Mouse (Mus musculus) neural tube, embryonic 11.5 days (tissue): ENCODE results near the gene Tmem270. TPM values are rescaled to one million over a fixed set of nuclear protein-coding genes. Genes with fewer than 3 reads are reported as not detected.
A peak's percentile ranks its signal among the peaks of the same experiment; 100 is the strongest.

Experiments
- ATAC-seq: fragments of 200-750 bp; cut with Nextera tagmentation; 2 replicates; pipeline ENCODE4 v1.8.0; 2017; ENCODE audit warnings: moderate number of reproducible peaks, mild to moderate bottlenecking, moderate TSS enrichment, moderate library complexity; ENCODE audit not compliant: insufficient read depth, low FRiP score, low TSS enrichment
- DNase-seq: peaks from one replicate; pipeline ENCODE4 v3.0.0-alpha.2; 2015; ENCODE audit warnings: low spot score
- H3K27ac ChIP-seq: fragments of 300-500 bp; sonication (generic); 2 replicates; pipeline ENCODE4 v1.5.1; 2014; ENCODE audit warnings: low read depth, mild to moderate bottlenecking, low read length
- H3K27me3 ChIP-seq: fragments of 300-500 bp; sonication (generic); 2 replicates; pipeline ENCODE4 v1.6.1; 2014; ENCODE audit warnings: mild to moderate bottlenecking, low read length, mixed read lengths; ENCODE audit not compliant: control insufficient read depth, insufficient read depth
- H3K36me3 ChIP-seq: fragments of 300-500 bp; sonication (generic); 2 replicates; pipeline ENCODE4 v1.6.1; 2014; ENCODE audit warnings: mild to moderate bottlenecking, low read length, moderate library complexity, mixed read lengths; ENCODE audit not compliant: control insufficient read depth, insufficient read depth
- H3K4me1 ChIP-seq: fragments of 300-500 bp; sonication (generic); 2 replicates; pipeline ENCODE4 v1.6.1; 2014; ENCODE audit warnings: low read length, mixed read lengths; ENCODE audit not compliant: control insufficient read depth, insufficient read depth
- H3K4me2 ChIP-seq: fragments of 300-500 bp; sonication (generic); 2 replicates; pipeline ENCODE4 v1.6.1; 2014; ENCODE audit warnings: low read depth, mild to moderate bottlenecking, moderate library complexity
- H3K4me3 ChIP-seq: fragments of 300-500 bp; sonication (generic); 2 replicates; pipeline ENCODE4 v1.5.1; 2014; ENCODE audit warnings: low read depth, low read length
- H3K9ac ChIP-seq: fragments of 300-500 bp; sonication (generic); 2 replicates; pipeline ENCODE4 v1.6.1; 2014; ENCODE audit warnings: mild to moderate bottlenecking, low read length
- H3K9me3 ChIP-seq: fragments of 300-500 bp; sonication (generic); 2 replicates; pipeline ENCODE4 v1.6.1; 2016; ENCODE audit warnings: low read length; ENCODE audit not compliant: control insufficient read depth
- WGBS: fragments of 180-500 bp; shearing (Covaris S2); extraction: QIAGEN DNeasy Blood & Tissue Kit; methylation state at CpG from one replicate; pipeline ENCODE4 v1.1.7; 2014; 5-methylcytosine and 5-hydroxymethylcytosine counted together
- polyA plus RNA-seq: library from polyadenylated mRNA; unstranded; fragments of >200 nt; fragmentation: Nextera tagmentation; extraction: Ambion mirVana; gene quantifications from 2 replicates; pipeline ENCODE4 v1.2.1, GENCODE M21; 2014

The Tmem270 gene
- polyA plus RNA-seq, 1 experiment from 2014 or later = not detected

DNA sequence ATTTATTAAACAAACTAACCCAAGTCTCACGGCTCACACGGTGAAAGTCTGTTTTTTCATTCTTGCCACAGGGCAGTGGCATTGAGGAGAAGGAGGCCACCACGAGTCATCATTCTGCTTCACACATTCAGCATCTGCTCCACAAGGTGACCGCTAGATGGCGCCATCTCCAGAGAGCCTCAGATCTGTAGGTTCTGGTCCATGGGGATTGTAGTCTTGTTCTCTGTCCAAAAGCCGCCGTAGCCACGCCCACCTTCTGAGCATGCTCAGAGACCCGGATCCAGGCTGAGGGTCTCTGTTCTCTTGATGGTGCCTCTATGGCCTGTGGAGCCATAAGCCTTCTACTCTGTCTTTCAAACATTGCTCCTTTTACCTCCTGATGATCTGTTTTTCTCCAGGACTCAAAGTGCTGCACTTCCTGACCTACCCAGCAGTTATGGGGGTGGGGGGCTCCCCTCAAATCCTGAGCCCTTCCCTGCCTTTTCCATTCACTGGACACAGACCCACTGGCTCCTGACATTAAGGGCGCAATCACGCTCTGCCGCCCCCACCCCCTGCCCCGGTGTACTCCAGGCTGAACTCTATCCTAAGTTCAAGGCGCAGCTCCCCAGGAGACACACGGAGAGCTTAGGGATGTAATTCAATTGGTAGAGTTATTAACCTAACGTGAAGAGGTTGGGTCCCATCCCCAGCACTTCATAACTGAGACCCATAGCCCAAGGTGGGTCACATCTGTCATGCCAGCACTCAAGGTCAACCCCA, 11.7 kb upstream of the Tmem270 start:
- no peak overlapping the region for H3K27ac ChIP-seq
- 55% methylated on average over 16 of the region's 16 CpGs for WGBS
- no peak for DNase-seq

DNA sequence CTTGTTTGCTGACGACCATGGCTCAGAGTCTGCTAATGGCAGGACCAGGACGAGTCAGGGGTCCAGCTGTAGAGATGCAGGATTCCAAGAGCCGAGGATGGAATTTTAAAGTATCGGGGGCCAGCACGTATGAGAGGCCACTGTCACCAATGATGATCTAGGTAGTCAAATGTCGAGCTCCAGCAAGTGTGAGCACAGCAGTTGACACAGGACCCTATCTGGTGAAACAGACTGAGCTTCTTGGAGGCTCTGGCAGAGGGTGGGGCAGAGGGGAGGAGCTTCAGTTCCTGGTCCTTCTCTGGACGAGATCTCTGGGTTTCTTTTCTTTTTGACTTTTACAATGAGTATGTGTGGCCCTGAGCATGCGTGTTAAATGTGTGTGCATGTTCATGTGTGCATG, 8.8 kb upstream of the Tmem270 start, which contains the start of gene Cldn13:
Cldn13 (minus strand) TSS at position 216 of the 400 bp plus-strand sequence.
- Histone ChIP-seq H3K4me3 (no peak within 1 kb of the TSS), H3K4me1 (no peaks in the 10 kb centered on the region), H3K27ac (no peak within 1 kb of the TSS), H3K27me3 (no peaks in the 10 kb centered on the region), H3K36me3 (no peaks in the 10 kb centered on the region), H3K9me3 (no peaks in the 10 kb centered on the region), H3K9ac (no peak within 1 kb of the TSS), H3K4me2 (no peak within 1 kb of the TSS)
- 83% methylated on average over 8 of the region's 8 CpGs for WGBS
- DNase-seq = no peak
- no peak for ATAC-seq

More for the DNA sequence above, 11.7 kb upstream of the Tmem270 start:
- Histone ChIP-seq H3K36me3 (no peaks in the 10 kb centered on the region), H3K4me3 (no peak overlapping the region), H3K9ac (no peak overlapping the region), H3K4me1 (no peaks in the 10 kb centered on the region), H3K4me2 (no peak overlapping the region), H3K27me3 (no peaks in the 10 kb centered on the region), H3K9me3 (no peaks in the 10 kb centered on the region)
- no peak for ATAC-seq

GRCm38 (mm10) chr5:134914510-134914909, 8.0 kb upstream of the Tmem270 start:
- H3K36me3 ChIP-seq = no peaks in the 10 kb centered on the region
- H3K4me1 ChIP-seq = no peaks in the 10 kb centered on the region
- H3K9ac ChIP-seq = no peak overlapping the region
- no peak overlapping the region for H3K4me2 ChIP-seq
- ATAC-seq (no peak), DNase-seq (no peak)
- no peaks in the 10 kb centered on the region for H3K27me3 ChIP-seq
- H3K4me3 ChIP-seq = no peak overlapping the region
- no peak overlapping the region for H3K27ac ChIP-seq
- 82% methylated on average over 8 of the region's 8 CpGs for WGBS
- H3K9me3 ChIP-seq = no peaks in the 10 kb centered on the region

GRCm38 (mm10) chr5:134913753-134914152, 7.2 kb upstream of the Tmem270 start:
- H3K9me3 ChIP-seq = no peaks in the 10 kb centered on the region
- no peak for DNase-seq
- H3K4me1 ChIP-seq = no peaks in the 10 kb centered on the region
- WGBS = 84% methylated on average over 4 of the region's 4 CpGs
- H3K27ac ChIP-seq = no peak overlapping the region
- no peak overlapping the region for H3K4me2 ChIP-seq
- ATAC-seq = no peak
- no peak overlapping the region for H3K9ac ChIP-seq
- no peaks in the 10 kb centered on the region for H3K36me3 ChIP-seq
- no peaks in the 10 kb centered on the region for H3K27me3 ChIP-seq
- H3K4me3 ChIP-seq = no peak overlapping the region

- ATAC-seq (no peak), DNase-seq (no peak)
- Histone ChIP-seq H3K36me3 (no peaks in the 10 kb centered on the region), H3K4me3 (no peak overlapping the region), H3K4me2 (no peak overlapping the region), H3K9me3 (no peaks in the 10 kb centered on the region), H3K4me1 (no peaks in the 10 kb centered on the region), H3K27me3 (no peaks in the 10 kb centered on the region), H3K27ac (no peak overlapping the region), H3K9ac (no peak overlapping the region)
- 82% methylated on average over 3 of the region's 3 CpGs for WGBS
Observed at GRCm38 (mm10) chr5:134913352-134913751, 6.8 kb upstream of the Tmem270 start.

- H3K27ac ChIP-seq = no peak overlapping the region
- ATAC-seq (no peak), DNase-seq (no peak)
- H3K4me1 ChIP-seq = no peaks in the 10 kb centered on the region
- WGBS = 98% methylated on average over 2 of the region's 2 CpGs
- H3K4me2 ChIP-seq = no peak overlapping the region
- H3K36me3 ChIP-seq = no peaks in the 10 kb centered on the region
- no peak overlapping the region for H3K4me3 ChIP-seq
- H3K27me3 ChIP-seq = no peaks in the 10 kb centered on the region
- H3K9ac ChIP-seq = no peak overlapping the region
- no peaks in the 10 kb centered on the region for H3K9me3 ChIP-seq
Observed at GRCm38 (mm10) chr5:134911901-134912300, 5.4 kb upstream of the Tmem270 start.

DNA sequence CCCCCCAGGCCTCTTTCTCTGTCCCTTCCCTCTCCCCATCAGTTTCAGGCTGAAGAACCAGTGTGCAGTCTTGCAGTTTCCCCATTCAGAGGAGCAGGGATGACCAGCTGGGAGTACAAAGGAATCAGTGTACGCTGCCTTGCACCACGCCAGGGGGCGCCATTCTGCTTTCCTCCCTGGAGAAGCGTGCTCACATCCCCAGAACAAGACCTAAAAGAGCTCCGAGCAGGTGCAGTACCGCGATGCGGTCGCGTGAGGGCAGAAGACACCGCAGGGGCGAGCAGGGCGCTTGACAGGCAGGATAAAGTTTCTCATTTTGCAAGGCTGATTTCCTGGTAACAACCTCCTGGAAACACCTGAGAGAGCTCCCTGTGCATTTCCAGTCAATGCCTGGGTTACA, 602 bp upstream of the Tmem270 start:
- under 1% methylated on average over 13 of the region's 13 CpGs for WGBS
- ATAC-seq = peak; percentile 53
- H3K9me3 ChIP-seq = no peaks in the 10 kb centered on the region

DNA sequence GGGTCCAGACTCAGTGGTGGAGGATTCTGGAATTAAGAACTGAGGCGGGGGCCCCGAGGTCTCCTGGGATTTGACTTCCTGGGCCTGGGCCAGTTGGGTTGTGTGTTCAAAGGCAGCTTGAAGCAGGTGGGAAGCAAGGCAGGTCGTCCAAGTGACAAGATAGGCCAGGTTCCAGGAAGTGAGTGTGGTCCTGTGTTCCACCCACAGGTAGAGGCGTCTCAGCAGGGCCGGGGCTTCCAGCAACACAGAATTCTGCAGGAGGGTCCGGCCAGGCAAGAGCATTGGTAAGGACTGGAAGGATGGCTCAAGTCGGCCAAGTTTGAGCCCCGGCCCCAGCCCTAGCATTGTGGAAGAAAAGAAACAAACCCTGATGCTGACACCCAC, 4.9 kb downstream of the Tmem270 start:
- Histone ChIP-seq H3K27me3 (no peaks in the 10 kb centered on the region), H3K4me2 (no peak overlapping the region), H3K4me3 (no peak overlapping the region), H3K36me3 (no peaks in the 10 kb centered on the region), H3K4me1 (no peaks in the 10 kb centered on the region), H3K27ac (no peak overlapping the region), H3K9me3 (no peaks in the 10 kb centered on the region), H3K9ac (no peak overlapping the region)
- ATAC-seq (no peak), DNase-seq (no peak)
- 75% methylated on average over 8 of the region's 8 CpGs for WGBS

More for the DNA sequence above, 602 bp upstream of the Tmem270 start:
- Histone ChIP-seq H3K27me3 (no peaks in the 10 kb centered on the region), H3K9ac (no peak overlapping the region), H3K4me1 (no peaks in the 10 kb centered on the region), H3K4me3 (no peak overlapping the region), H3K36me3 (no peaks in the 10 kb centered on the region), H3K27ac (no peak overlapping the region), H3K4me2 (no peak overlapping the region)
- DNase-seq = peak; percentile 91

DNA sequence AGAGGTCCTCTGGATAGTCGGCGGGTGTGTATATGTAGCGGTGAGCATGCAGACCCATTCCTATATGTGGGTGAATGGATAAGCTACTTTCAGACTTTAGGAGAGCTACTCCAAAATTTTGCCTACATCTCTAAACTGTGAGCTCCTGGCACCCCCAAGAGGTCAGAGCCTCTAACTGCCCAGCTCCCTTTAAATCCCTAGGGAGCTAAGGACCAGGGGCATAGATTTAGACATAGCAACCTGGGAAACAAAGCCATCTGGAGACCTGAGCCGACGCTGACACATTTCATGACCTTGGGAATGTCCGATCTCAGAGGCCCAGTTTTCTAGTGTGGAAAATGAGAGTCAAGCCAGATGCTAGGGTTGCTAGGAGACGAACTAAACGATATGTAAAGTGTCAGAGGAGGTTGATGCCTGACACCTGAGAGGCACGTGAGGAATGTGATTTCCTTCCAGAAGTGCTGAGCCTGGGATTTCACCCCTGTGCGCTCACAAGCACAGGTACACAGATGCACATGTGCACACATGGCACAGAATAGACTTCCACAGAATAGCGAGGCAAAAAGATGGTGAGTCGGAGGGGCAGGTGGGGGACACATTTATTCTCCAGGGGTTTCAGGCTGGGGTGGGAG, 5.4 kb downstream of the Tmem270 start:
- H3K4me2 ChIP-seq = no peak overlapping the region
- no peaks in the 10 kb centered on the region for H3K4me1 ChIP-seq
- H3K9me3 ChIP-seq = no peaks in the 10 kb centered on the region
- ATAC-seq (no peak), DNase-seq (peak; percentile 53)
- H3K27ac ChIP-seq = no peak overlapping the region
- H3K4me3 ChIP-seq = no peak overlapping the region
- H3K27me3 ChIP-seq = no peaks in the 10 kb centered on the region
- no peak overlapping the region for H3K9ac ChIP-seq
- WGBS = 52% methylated on average over 12 of the region's 12 CpGs
- H3K36me3 ChIP-seq = no peaks in the 10 kb centered on the region
